Mouse (Mus musculus): ENCODE measurements around the gene Ch25h. TPM values are rescaled to one million over a fixed set of nuclear protein-coding genes. Genes with fewer than 3 reads are reported as not detected.

Ch25h gene
- polyA plus RNA-seq, 1 experiment from 2014 or later = 0.08 TPM

- no peak overlapping the region for H3K4me2 ChIP-seq (ENCODE audit: low read depth, low read length)
- H3K27me3 ChIP-seq (ENCODE audit: control insufficient read depth, insufficient read depth, low read depth, low read length) = no peaks in the 10 kb centered on the region
- H3K4me1 ChIP-seq (ENCODE audit: control insufficient read depth, low read depth, low read length) = no peaks in the 10 kb centered on the region
- no peaks in the 10 kb centered on the region for H3K9me3 ChIP-seq (replicated peaks; ENCODE audit: control insufficient read depth, low read length)
- no peak for ATAC-seq (ENCODE audit: low read depth)
- no peak overlapping the region for H3K4me3 ChIP-seq (ENCODE audit: low read depth, low read length)
- H3K27ac ChIP-seq (ENCODE audit: low read length) = no peak overlapping the region
- 61% methylated on average over 1 of the region's 1 CpGs for WGBS (ENCODE audit: insufficient replicate concordance)
- H3K36me3 ChIP-seq (ENCODE audit: control insufficient read depth, insufficient read depth) = no peaks in the 10 kb centered on the region
- H3K9ac ChIP-seq (ENCODE audit: low read depth, low read length) = no peak overlapping the region
Observed at GRCm38 (mm10) chr19:34448851-34449250, 26.1 kb downstream of the Ch25h start.

GRCm38 (mm10) chr19:34445410-34446012 lies 29.5 kb downstream of the Ch25h start:
- no peaks in the 10 kb centered on the region for H3K27me3 ChIP-seq (ENCODE audit: control insufficient read depth, insufficient read depth, low read depth, low read length)
- H3K9me3 ChIP-seq (replicated peaks; ENCODE audit: control insufficient read depth, low read length) = no peaks in the 10 kb centered on the region
- WGBS (ENCODE audit: insufficient replicate concordance) = 43% methylated on average over 4 of the region's 4 CpGs
- no peaks in the 10 kb centered on the region for H3K36me3 ChIP-seq (ENCODE audit: control insufficient read depth, insufficient read depth)
- H3K4me3 ChIP-seq (ENCODE audit: low read depth, low read length) = no peak overlapping the region
- H3K4me1 ChIP-seq (ENCODE audit: control insufficient read depth, low read depth, low read length) = no peaks in the 10 kb centered on the region
- H3K9ac ChIP-seq (ENCODE audit: low read depth, low read length) = no peak overlapping the region
- no peak for ATAC-seq (ENCODE audit: low read depth)
- H3K27ac ChIP-seq (ENCODE audit: low read length) = no peak overlapping the region
- no peak overlapping the region for H3K4me2 ChIP-seq (ENCODE audit: low read depth, low read length)

DNA sequence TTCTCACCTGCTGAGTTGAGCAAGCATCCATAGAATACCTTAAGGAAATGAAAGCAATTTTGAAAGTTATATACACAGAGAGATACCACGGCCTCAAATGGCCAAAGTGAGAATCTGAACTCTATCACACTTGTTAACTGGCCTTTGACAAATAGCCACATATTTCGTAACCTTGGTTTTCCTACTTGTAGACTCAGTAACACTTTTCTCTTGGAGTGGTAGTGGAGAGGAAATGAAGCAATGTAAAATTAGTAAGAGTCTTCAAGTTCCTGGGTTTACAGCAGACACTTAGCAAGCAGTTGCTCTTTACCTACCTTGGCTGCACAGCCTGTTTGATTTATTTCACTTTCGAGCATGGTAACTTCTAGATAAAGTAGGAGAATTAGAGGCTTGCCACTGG lies 30.2 kb downstream of the Ch25h start:
- WGBS (ENCODE audit: insufficient replicate concordance) = 43% methylated on average over 3 of the region's 3 CpGs
- no peaks in the 10 kb centered on the region for H3K36me3 ChIP-seq (ENCODE audit: control insufficient read depth, insufficient read depth)
- H3K4me3 ChIP-seq (ENCODE audit: low read depth, low read length) = no peak overlapping the region
- no peak overlapping the region for H3K9ac ChIP-seq (ENCODE audit: low read depth, low read length)
- H3K9me3 ChIP-seq (replicated peaks; ENCODE audit: control insufficient read depth, low read length) = no peaks in the 10 kb centered on the region
- no peak overlapping the region for H3K27ac ChIP-seq (ENCODE audit: low read length)
- H3K4me1 ChIP-seq (ENCODE audit: control insufficient read depth, low read depth, low read length) = no peaks in the 10 kb centered on the region
- H3K27me3 ChIP-seq (ENCODE audit: control insufficient read depth, insufficient read depth, low read depth, low read length) = no peaks in the 10 kb centered on the region
- H3K4me2 ChIP-seq (ENCODE audit: low read depth, low read length) = no peak overlapping the region
- no peak for ATAC-seq (ENCODE audit: low read depth)

- peak; percentile 50; the same call in 1 of the 2 replicates for ATAC-seq (ENCODE audit: low read depth)
- H3K36me3 ChIP-seq (ENCODE audit: control insufficient read depth, insufficient read depth) = no peaks in the 10 kb centered on the region
- no peak overlapping the region for H3K4me2 ChIP-seq (ENCODE audit: low read depth, low read length)
- no peak overlapping the region for H3K9ac ChIP-seq (ENCODE audit: low read depth, low read length)
- H3K4me3 ChIP-seq (ENCODE audit: low read depth, low read length) = no peak overlapping the region
- H3K9me3 ChIP-seq (replicated peaks; ENCODE audit: control insufficient read depth, low read length) = no peaks in the 10 kb centered on the region
- no peaks in the 10 kb centered on the region for H3K27me3 ChIP-seq (ENCODE audit: control insufficient read depth, insufficient read depth, low read depth, low read length)
- H3K27ac ChIP-seq (ENCODE audit: low read length) = no peak overlapping the region
- 54% methylated on average over 2 of the region's 2 CpGs for WGBS (ENCODE audit: insufficient replicate concordance)
- H3K4me1 ChIP-seq (ENCODE audit: control insufficient read depth, low read depth, low read length) = no peaks in the 10 kb centered on the region
Observed at GRCm38 (mm10) chr19:34441979-34442378, 33.0 kb downstream of the Ch25h start.

DNA sequence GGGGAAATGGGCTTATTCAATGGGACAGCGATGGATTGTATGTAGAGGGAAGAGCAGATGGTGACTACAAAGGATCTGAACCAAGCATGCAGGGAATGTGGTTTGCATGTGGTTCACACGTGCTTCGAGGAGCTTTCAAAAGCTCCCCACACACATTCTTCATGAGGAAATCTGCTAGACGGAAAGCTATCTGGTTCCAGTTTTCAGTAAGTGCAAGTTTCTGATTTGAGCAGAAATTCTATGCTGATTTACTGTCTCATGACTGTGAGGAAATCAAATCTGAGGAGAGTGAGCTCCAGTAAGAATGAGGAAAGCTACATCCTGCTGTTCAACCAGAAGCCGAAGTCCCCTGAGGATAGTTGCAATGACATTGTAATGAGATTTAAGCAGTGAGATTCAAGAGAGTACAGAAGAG lies 39.8 kb downstream of the Ch25h start:
- H3K27me3 ChIP-seq (ENCODE audit: control insufficient read depth, insufficient read depth, low read depth, low read length) = no peaks in the 10 kb centered on the region
- no peak for ATAC-seq (ENCODE audit: low read depth)
- no peak overlapping the region for H3K27ac ChIP-seq (ENCODE audit: low read length)
- no peaks in the 10 kb centered on the region for H3K36me3 ChIP-seq (ENCODE audit: control insufficient read depth, insufficient read depth)
- no peaks in the 10 kb centered on the region for H3K9me3 ChIP-seq (replicated peaks; ENCODE audit: control insufficient read depth, low read length)
- 56% methylated on average over 5 of the region's 5 CpGs for WGBS (ENCODE audit: insufficient replicate concordance)
- H3K4me1 ChIP-seq (ENCODE audit: control insufficient read depth, low read depth, low read length) = no peaks in the 10 kb centered on the region
- no peak overlapping the region for H3K4me3 ChIP-seq (ENCODE audit: low read depth, low read length)
- H3K4me2 ChIP-seq (ENCODE audit: low read depth, low read length) = no peak overlapping the region
- H3K9ac ChIP-seq (ENCODE audit: low read depth, low read length) = no peak overlapping the region

GRCm38 (mm10) chr19:34431314-34431713 lies 43.6 kb downstream of the Ch25h start:
- H3K27ac ChIP-seq (ENCODE audit: low read length) = no peak overlapping the region
- no peaks in the 10 kb centered on the region for H3K4me1 ChIP-seq (ENCODE audit: control insufficient read depth, low read depth, low read length)
- H3K4me2 ChIP-seq (ENCODE audit: low read depth, low read length) = no peak overlapping the region
- no peak overlapping the region for H3K9ac ChIP-seq (ENCODE audit: low read depth, low read length)
- 62% methylated on average over 3 of the region's 3 CpGs for WGBS (ENCODE audit: insufficient replicate concordance)
- no peak for ATAC-seq (ENCODE audit: low read depth)
- no peaks in the 10 kb centered on the region for H3K36me3 ChIP-seq (ENCODE audit: control insufficient read depth, insufficient read depth)
- no peaks in the 10 kb centered on the region for H3K27me3 ChIP-seq (ENCODE audit: control insufficient read depth, insufficient read depth, low read depth, low read length)
- no peak overlapping the region for H3K4me3 ChIP-seq (ENCODE audit: low read depth, low read length)
- H3K9me3 ChIP-seq (replicated peaks; ENCODE audit: control insufficient read depth, low read length) = no peaks in the 10 kb centered on the region

DNA sequence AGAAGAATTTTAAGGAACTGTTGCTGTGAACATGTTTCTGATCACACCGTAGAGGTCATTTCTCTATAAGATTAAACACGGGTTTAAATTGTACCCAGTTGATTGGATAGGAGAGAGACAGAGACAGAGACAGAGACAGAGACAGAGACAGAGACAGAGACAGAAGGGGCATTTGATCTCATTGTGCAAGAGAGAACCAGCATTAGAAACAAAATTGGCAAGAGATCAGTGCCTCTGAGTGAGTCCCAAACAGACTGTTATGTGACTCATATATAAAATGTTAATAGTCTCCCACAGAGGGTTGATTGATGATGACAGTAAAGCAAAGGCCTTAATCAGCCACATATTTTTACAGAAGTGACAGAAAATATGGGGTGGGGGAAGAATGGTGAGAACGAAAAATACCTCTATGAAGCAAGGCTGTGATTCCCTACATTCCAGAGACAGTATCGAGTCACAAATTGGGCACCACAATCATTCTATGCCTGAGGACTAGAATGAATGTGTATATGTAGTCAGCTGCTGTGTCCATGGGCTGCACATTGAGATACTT lies 51.1 kb downstream of the Ch25h start:
- no peak for ATAC-seq (ENCODE audit: low read depth)
- no peaks in the 10 kb centered on the region for H3K9me3 ChIP-seq (replicated peaks; ENCODE audit: control insufficient read depth, low read length)

More for the DNA sequence above, 51.1 kb downstream of the Ch25h start:
- Histone ChIP-seq H3K27me3 (ENCODE audit: control insufficient read depth, insufficient read depth, low read depth, low read length) (no peaks in the 10 kb centered on the region), H3K4me2 (ENCODE audit: low read depth, low read length) (no peak overlapping the region), H3K36me3 (ENCODE audit: control insufficient read depth, insufficient read depth) (no peaks in the 10 kb centered on the region), H3K27ac (ENCODE audit: low read length) (no peak overlapping the region), H3K4me3 (ENCODE audit: low read depth, low read length) (no peak overlapping the region), H3K4me1 (ENCODE audit: control insufficient read depth, low read depth, low read length) (no peaks in the 10 kb centered on the region), H3K9ac (ENCODE audit: low read depth, low read length) (no peak overlapping the region)
- WGBS (ENCODE audit: insufficient replicate concordance) = 54% methylated on average over 4 of the region's 4 CpGs

Other genes with a start within 250 kb of the Ch25h start
- 18.4 and 28.0 TPM in 2 replicates for gene Acta2, start 219.6 kb downstream of the Ch25h start, polyA plus RNA-seq (2015; fragmentation: Nextera tagmentation; extraction: Ambion mirVana)
- 6.7 and 6.9 TPM in 2 replicates for gene Fas, start 184.5 kb downstream of the Ch25h start, polyA plus RNA-seq (2015; fragmentation: Nextera tagmentation; extraction: Ambion mirVana)
- 51.8 and 53.1 TPM in 2 replicates for gene Lipa, start 52.3 kb upstream of the Ch25h start, polyA plus RNA-seq (2015; fragmentation: Nextera tagmentation; extraction: Ambion mirVana)
- 2.8 and 3.2 TPM in 2 replicates for gene Ifit2, start 75.5 kb upstream of the Ch25h start, polyA plus RNA-seq (2015; fragmentation: Nextera tagmentation; extraction: Ambion mirVana)
- gene Ifit3, start 108.4 kb upstream of the Ch25h start, polyA plus RNA-seq (2015; fragmentation: Nextera tagmentation; extraction: Ambion mirVana) = 1.1 and 1.9 TPM in 2 replicates
- gene Ifit1bl1, start 126.8 kb upstream of the Ch25h start, polyA plus RNA-seq (2015; fragmentation: Nextera tagmentation; extraction: Ambion mirVana) = 0.09 and 0.16 TPM in 2 replicates
- gene Ifit3b, start 132.8 kb upstream of the Ch25h start, polyA plus RNA-seq (2015; fragmentation: Nextera tagmentation; extraction: Ambion mirVana) = 0.28 and 0.41 TPM in 2 replicates
- gene Ifit1bl2, start 165.6 kb upstream of the Ch25h start, polyA plus RNA-seq (2015; fragmentation: Nextera tagmentation; extraction: Ambion mirVana) = 0.09 and 0.30 TPM in 2 replicates
- gene Ifit1, start 165.7 kb upstream of the Ch25h start, polyA plus RNA-seq (2015; fragmentation: Nextera tagmentation; extraction: Ambion mirVana) = 0.77 and 0.81 TPM in 2 replicates